Mouse (Mus musculus) heart, embryonic 11.5 days (tissue): ENCODE results near the gene Akap6. TPM values are rescaled to one million over a fixed set of nuclear protein-coding genes. Genes with fewer than 3 reads are reported as not detected.
A peak's percentile ranks its signal among the peaks of the same experiment; 100 is the strongest.

Source experiments
- ATAC-seq: fragments of 200-750 bp; cut with Nextera tagmentation; replicated peaks from 2 replicates; pipeline ENCODE4 v1.8.0; 2017; ENCODE audit warnings: moderate library complexity; ENCODE audit not compliant: insufficient number of reproducible peaks, low FRiP score, low TSS enrichment
- H3K27ac ChIP-seq: fragments of 300-500 bp; sonication (generic); 2 replicates; pipeline ENCODE4 v1.5.1; 2014; ENCODE audit warnings: mild to moderate bottlenecking, low read depth, low read length
- H3K27me3 ChIP-seq: fragments of 300-500 bp; sonication (generic); 2 replicates; pipeline ENCODE4 v1.6.1; 2014; ENCODE audit warnings: mild to moderate bottlenecking, low read length, mixed read lengths; ENCODE audit not compliant: control insufficient read depth, insufficient read depth
- H3K36me3 ChIP-seq: fragments of 300-500 bp; sonication (generic); 2 replicates; pipeline ENCODE4 v1.6.1; 2014; ENCODE audit warnings: mild to moderate bottlenecking, low read length, moderate library complexity, mixed read lengths; ENCODE audit not compliant: control insufficient read depth, insufficient read depth
- H3K4me1 ChIP-seq: fragments of 300-500 bp; sonication (generic); 2 replicates; pipeline ENCODE4 v1.6.1; 2014; ENCODE audit warnings: low read length; ENCODE audit not compliant: control insufficient read depth, insufficient read depth
- H3K4me2 ChIP-seq: fragments of 300-500 bp; sonication (generic); 2 replicates; pipeline ENCODE4 v1.6.1; 2014; ENCODE audit warnings: mild to moderate bottlenecking, moderate library complexity
- H3K4me3 ChIP-seq: fragments of 300-500 bp; sonication (generic); 2 replicates; pipeline ENCODE4 v1.5.1; 2014; ENCODE audit warnings: low read depth, low read length
- H3K9ac ChIP-seq: fragments of 300-500 bp; sonication (generic); 2 replicates; pipeline ENCODE4 v1.6.1; 2014; ENCODE audit warnings: mild to moderate bottlenecking, low read depth, low read length, moderate library complexity
- H3K9me3 ChIP-seq: fragments of 300-500 bp; sonication (generic); replicated peaks from 2 replicates; pipeline ENCODE4 v1.6.1; 2016; ENCODE audit warnings: low read length; ENCODE audit not compliant: control insufficient read depth
- WGBS: fragments of 180-500 bp; shearing (Covaris S2); extraction: QIAGEN DNeasy Blood & Tissue Kit; methylation state at CpG from one replicate; pipeline ENCODE4 v1.1.7; 2014; ENCODE audit not compliant: insufficient replicate concordance; 5-methylcytosine and 5-hydroxymethylcytosine counted together
- polyA plus RNA-seq: library from polyadenylated mRNA; unstranded; fragments of >200 nt; fragmentation: Nextera tagmentation; extraction: Ambion mirVana; gene quantifications from 2 replicates; pipeline ENCODE4 v1.2.1, GENCODE M21; 2014

The Akap6 gene
- polyA plus RNA-seq, 1 experiment from 2014 or later = 6.7 TPM

DNA sequence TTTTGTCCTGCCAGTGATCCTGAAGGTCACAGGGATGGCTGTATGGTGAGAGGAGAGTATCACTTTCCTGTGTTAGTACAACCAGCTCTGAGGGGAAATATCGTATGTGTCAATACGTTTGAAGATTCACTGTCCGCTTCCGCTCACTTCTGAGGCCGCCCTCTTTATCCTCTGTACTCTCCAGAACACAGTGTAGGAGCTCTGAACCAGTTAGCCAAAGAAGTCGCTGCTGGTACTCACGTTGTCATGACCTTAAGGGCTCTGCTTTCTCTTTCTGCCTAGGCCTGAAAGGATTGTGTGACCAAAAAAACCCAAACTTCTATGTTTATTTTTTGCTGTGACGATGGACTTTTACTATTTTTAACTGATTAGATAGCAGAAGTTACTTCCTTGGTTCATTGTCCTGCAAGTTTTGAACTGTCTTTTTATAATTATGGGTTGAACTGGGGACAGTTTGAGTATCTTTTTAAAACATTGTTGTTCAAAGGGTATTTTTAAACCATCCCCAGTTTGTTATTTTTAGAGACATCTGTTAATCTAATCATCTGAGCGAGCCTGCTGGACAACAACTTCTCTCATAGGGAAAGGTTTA lies 175.2 kb downstream of the Akap6 start:
- Histone ChIP-seq H3K4me3 (no peak overlapping the region), H3K4me2 (peak overlapping the region; percentile 31; the same call in 1 of the 2 replicates), H3K9ac (no peak overlapping the region), H3K4me1 (peaks cover 18% of the 10 kb centered on the region; the same call in 1 of the 2 replicates), H3K27ac (no peak overlapping the region), H3K36me3 (no peaks in the 10 kb centered on the region), H3K27me3 (no peaks in the 10 kb centered on the region), H3K9me3 (no peaks in the 10 kb centered on the region)
- no peak for ATAC-seq
- 44% methylated on average over 9 of the region's 9 CpGs for WGBS

DNA sequence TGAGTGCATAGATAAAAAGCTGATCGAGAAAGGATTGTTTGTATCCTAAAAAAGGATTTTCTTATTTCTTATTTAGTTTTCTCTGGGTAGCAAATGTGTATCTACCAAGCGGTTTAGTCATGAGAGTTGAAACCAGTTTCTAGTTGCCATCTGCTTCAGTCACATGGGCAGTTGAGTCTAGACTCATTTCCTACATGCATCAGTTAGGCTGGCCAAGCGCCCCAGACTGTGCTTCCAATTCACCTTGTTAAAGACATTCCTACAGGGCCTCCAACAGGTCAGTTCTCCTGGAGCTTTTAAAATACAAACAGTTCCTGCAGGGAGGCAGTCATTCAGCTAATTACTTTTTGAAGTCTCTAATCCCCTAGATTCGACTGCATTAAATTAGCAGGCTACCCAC lies 176.9 kb downstream of the Akap6 start:
- H3K4me1 ChIP-seq = peaks cover 21% of the 10 kb centered on the region

DNA sequence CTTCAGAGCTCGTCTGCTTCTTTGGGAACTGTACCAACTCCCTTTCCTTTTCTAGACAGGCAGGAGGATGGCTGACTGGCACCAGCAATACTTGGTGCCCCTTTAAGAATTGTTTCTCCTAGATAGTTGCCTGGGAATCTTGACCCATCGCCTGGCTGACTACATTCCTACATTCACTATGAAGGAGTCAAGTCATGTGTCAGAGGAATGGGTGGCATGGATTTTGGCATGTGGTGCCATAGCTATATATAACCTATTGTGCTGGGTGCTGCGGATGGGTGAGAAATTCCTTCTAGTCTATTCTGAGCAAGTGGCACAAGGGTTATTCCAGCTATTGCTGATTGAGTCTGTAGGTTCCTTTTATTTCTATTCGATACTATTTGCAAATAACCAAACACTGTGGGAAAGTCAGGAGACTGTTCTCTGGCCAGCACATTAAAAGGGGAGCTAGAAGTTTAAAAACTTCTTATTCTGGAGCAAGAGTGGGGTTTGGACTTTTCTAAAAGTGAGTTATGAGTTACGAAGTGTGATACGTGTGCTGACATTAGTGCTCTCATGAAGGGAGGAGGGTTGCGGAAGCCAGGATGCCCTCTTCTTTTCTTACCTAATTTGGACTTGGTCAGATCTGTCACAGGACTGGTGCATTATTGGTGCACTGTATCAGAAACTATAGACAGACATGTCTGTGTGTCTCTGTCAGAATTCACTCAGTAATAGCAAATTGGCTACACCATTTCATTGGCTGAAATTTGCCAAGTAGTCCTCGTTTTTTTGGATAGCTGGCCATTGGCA lies 178.0 kb downstream of the Akap6 start:
- Histone ChIP-seq H3K9me3 (no peaks in the 10 kb centered on the region), H3K4me2 (no peak overlapping the region), H3K4me3 (no peak overlapping the region), H3K4me1 (peaks cover 21% of the 10 kb centered on the region), H3K9ac (no peak overlapping the region), H3K27ac (peak overlapping the region; percentile 43; the same call in 1 of the 2 replicates), H3K27me3 (no peaks in the 10 kb centered on the region), H3K36me3 (no peaks in the 10 kb centered on the region)
- WGBS = 71% methylated on average over 8 of the region's 8 CpGs
- ATAC-seq = no peak

More for the DNA sequence above, 176.9 kb downstream of the Akap6 start:
- no peaks in the 10 kb centered on the region for H3K9me3 ChIP-seq
- H3K4me3 ChIP-seq = no peak overlapping the region
- H3K27ac ChIP-seq = no peak overlapping the region
- H3K36me3 ChIP-seq = no peaks in the 10 kb centered on the region
- no peaks in the 10 kb centered on the region for H3K27me3 ChIP-seq
- ATAC-seq = no peak
- no peak overlapping the region for H3K4me2 ChIP-seq
- no peak overlapping the region for H3K9ac ChIP-seq
- 66% methylated on average over 4 of the region's 4 CpGs for WGBS

DNA sequence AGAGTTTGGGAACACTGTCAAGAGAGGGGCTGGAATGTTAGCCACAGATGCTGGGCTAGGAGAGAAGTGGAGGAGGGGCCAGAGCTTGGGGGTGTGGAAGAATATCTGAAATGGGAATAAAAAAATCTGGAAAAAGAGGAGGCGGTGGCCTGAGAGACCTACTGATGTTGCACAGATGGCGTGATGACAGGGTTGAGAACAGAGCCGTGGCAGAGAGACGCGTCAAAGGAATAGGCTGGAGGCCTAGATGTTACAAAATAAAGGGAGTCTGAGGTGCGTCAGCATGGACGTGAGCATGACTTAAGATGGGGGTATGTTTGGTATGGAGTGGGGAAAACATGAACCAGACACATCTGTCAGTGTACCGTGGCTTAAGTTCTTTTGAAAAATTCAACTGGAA lies 180.1 kb downstream of the Akap6 start:
- ATAC-seq = peak; percentile 82
- 32% methylated on average over 8 of the region's 8 CpGs for WGBS
- Histone ChIP-seq H3K27me3 (no peaks in the 10 kb centered on the region), H3K4me1 (peaks cover 21% of the 10 kb centered on the region), H3K4me3 (no peak overlapping the region), H3K27ac (peak overlapping the region; percentile 43), H3K9me3 (no peaks in the 10 kb centered on the region), H3K4me2 (peak overlapping the region; percentile 0; the same call in 1 of the 2 replicates), H3K9ac (no peak overlapping the region), H3K36me3 (no peaks in the 10 kb centered on the region)

DNA sequence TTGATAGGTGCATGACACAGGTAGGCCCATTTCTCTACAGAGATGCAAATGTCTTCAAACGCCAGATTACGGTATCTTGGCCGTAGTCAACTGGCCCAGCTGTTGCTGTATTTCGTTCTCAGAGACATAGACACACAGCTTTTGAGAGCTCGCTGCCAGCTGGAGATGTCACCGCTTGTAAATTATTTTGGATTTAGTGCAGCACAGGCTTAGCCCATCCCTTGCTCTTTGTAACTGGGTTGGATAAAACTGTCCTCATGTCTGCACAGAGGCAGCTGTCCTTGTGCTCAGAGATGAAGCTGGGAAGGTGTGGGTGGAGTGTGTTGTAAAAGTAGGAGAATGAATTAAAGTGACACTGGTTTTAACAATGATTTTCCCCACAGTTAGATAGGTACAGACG lies 193.3 kb downstream of the Akap6 start:
- H3K4me3 ChIP-seq = no peak overlapping the region
- no peak overlapping the region for H3K27ac ChIP-seq
- H3K36me3 ChIP-seq = no peaks in the 10 kb centered on the region
- no peak overlapping the region for H3K9ac ChIP-seq
- H3K27me3 ChIP-seq = no peaks in the 10 kb centered on the region
- no peaks in the 10 kb centered on the region for H3K9me3 ChIP-seq
- peaks cover 9% of the 10 kb centered on the region for H3K4me1 ChIP-seq
- no peak for ATAC-seq
- 84% methylated on average over 7 of the region's 7 CpGs for WGBS
- H3K4me2 ChIP-seq = no peak overlapping the region

DNA sequence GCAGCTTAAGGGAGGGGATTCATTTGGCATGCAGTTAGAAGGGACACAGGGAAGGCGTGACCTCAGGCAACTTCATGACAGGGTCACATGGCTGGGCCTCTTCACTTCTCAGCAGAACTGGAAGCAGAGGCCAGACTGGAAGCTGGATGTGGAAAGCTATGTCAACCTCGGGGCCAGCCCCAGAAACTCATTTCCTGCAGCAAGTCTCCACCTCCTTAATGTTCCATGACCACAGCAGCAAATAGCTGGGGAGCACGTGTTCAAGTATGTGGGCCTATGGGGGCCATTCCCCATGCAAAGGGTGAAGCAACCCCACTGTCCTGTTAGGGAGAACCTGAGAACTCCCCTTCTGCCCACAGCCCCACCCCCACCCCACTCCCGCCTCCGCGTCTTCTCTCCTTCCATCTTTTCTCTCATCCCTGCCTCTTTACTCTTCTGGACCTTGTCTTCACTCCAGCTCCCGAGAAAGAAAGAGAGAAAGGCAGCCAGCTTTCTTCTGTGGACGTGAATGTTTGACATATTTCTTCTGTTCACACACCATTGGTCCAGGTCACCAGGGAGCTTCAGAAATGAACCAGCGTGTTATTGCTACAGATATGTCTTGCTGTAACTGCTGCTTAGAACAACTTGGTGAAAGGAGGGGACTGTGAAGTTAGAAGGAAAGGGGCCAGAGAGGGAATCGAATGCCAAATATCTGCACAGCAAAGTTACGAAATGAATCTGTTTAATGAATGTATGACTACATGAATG lies 194.6 kb downstream of the Akap6 start:
- no peak for ATAC-seq
- no peak overlapping the region for H3K27ac ChIP-seq

DNA sequence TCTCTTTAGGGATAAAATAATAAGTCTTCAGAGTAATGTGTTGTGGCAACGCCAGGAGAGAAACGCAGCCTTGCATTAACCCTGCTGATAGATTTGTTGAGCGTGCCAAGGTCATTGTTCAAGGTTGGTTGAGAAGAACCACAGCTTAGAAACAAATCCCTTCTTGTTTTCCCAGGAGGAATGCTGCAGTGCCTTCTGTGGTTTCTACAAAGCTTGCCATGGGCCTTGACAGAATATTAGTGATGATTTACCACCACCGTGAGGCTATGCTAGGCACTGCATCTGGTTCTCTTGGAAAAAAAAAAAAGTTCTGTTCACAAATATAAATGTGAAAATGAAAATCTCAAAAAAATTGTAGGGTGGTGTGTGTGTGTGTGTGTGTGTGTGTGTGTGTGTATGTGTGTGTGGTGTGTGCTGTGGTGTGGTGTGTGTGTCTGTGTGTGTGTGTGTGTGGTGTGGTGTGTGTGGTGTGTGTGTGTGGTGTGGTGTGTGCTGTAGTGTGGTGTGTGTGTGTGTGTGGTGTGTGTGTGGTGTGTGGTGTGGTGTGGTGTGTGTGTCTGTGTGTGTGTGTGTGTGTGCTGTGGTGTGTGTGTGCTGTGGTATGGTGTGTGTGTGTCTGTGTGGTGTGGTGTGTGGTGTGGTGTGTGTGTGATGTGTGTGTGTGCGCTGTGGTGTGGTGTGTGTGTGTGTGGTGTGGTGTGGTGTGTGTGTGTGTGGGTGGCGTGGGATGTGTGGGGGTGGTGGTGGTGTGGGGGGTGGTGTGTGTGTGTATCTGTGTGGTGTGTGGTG lies 196.7 kb downstream of the Akap6 start:
- H3K4me1 ChIP-seq = peaks cover 9% of the 10 kb centered on the region
- no peaks in the 10 kb centered on the region for H3K9me3 ChIP-seq
- H3K27me3 ChIP-seq = no peaks in the 10 kb centered on the region
- H3K4me3 ChIP-seq = no peak overlapping the region
- no peak overlapping the region for H3K27ac ChIP-seq
- ATAC-seq = no peak
- no peak overlapping the region for H3K9ac ChIP-seq
- no peaks in the 10 kb centered on the region for H3K36me3 ChIP-seq
- WGBS = 36% methylated on average over 5 of the region's 6 CpGs
- no peak overlapping the region for H3K4me2 ChIP-seq

More for the DNA sequence above, 194.6 kb downstream of the Akap6 start:
- peaks cover 9% of the 10 kb centered on the region for H3K4me1 ChIP-seq
- no peaks in the 10 kb centered on the region for H3K9me3 ChIP-seq
- WGBS = 67% methylated on average over 11 of the region's 11 CpGs
- no peaks in the 10 kb centered on the region for H3K36me3 ChIP-seq
- no peak overlapping the region for H3K4me3 ChIP-seq
- H3K27me3 ChIP-seq = no peaks in the 10 kb centered on the region
- H3K4me2 ChIP-seq = no peak overlapping the region
- H3K9ac ChIP-seq = no peak overlapping the region; the same call in 1 of the 2 replicates

DNA sequence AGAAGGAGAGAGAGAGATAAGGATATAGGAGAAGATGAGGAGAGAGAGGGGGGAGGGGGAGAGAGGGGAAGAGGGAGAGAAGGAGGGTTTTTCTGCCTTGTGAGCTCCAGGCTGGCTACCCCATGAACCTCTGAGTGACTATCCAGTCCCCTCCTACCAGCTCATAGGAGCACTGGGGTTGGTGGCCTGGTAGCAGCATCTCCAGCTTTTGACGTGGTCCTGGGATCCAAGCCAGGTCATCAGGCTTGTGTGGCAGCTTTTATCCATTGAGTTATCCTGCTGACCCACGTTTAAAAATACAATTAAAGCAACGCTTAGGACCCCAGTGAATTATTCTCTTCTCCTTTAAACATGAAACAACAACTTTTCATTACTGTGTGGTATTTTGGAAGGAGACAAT lies 197.6 kb downstream of the Akap6 start:
- H3K36me3 ChIP-seq = no peaks in the 10 kb centered on the region
- 44% methylated on average over 3 of the region's 3 CpGs for WGBS
- H3K4me2 ChIP-seq = no peak overlapping the region
- no peak overlapping the region for H3K4me3 ChIP-seq
- peaks cover 9% of the 10 kb centered on the region for H3K4me1 ChIP-seq
- H3K27me3 ChIP-seq = no peaks in the 10 kb centered on the region
- ATAC-seq = no peak
- H3K27ac ChIP-seq = no peak overlapping the region
- no peaks in the 10 kb centered on the region for H3K9me3 ChIP-seq
- H3K9ac ChIP-seq = no peak overlapping the region
